Mouse (Mus musculus): ENCODE measurements around the gene Fau. TPM values are rescaled to one million over a fixed set of nuclear protein-coding genes. Genes with fewer than 3 reads are reported as not detected.

The Fau gene
- 3,884 and 3,991 TPM in 2 replicates for polyA plus RNA-seq (2012)

DNA sequence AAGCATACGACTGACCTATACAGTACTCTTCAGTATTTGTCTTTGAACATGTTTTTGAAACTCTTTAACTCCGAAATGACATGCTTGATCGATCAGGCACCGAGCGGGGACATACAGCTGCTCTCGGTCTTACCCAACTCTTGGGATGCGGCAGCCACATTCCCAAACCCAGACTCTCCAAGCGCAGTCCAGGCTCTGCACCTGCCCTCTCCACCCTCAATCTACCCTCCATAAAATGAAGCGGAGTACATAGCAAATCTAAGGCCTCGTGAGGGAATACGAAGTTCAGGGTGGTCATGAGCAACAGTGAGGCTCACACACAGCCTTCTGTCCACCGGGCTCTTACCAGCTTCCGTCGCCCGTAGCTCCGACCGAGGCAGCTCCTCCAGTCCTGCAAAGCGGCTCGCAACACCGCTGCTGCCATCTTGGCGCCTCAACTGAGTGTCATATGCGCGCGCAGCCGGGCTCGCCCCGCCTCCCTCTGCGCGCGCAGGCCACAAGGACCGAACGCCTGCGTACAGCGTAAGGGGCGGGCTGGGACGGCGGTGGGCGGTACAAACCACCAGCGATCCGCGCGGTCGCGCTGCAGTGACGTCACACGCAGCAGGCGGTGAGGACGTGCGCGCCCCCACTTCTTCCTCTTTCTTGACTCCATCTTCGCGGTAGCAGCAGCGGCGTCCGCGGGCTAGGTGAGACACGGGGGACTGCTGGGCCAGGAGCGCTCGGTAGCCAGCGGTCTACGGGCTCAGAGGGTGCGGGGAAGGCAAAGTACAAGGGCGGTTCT is at the start of gene Fau, which contains the start of gene Mrpl49:
Gene Fau (plus strand): TSS at position 532 of the 784 bp plus-strand sequence.
Gene Mrpl49 (minus strand): TSS at position 473 of the 784 bp plus-strand sequence.
- TF ChIP-seq GATA1 (IDR thresholded peaks at IDR 0.05; ENCODE audit: low read length) = no peak

DNA sequence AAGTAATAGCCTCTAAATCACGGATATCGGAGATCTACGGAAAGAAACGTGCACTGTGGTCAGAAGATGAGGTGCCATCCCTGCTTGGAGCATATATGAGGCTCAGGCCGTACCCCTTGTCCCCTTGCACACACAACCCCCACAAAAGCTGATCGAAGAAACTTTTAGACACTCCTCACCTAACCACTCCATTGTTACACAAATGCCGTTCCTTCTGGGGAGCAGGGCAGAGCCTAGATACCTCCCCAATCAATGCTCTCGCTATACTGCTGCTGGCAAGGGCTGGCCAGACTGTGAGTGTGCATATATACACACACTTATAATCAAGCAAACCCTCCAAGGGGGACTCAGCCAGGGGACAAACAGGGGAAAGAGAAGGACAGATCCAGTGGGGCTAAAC is 48.5 kb upstream of the Fau start:
- no peak for TF ChIP-seq GATA1 (IDR thresholded peaks at IDR 0.05; ENCODE audit: low read length)

GRCm38 (mm10) chr19:6013691-6014090 is 44.0 kb upstream of the Fau start:
- no peak for TF ChIP-seq GATA1 (IDR thresholded peaks at IDR 0.05; ENCODE audit: low read length)

- TF ChIP-seq GATA1 (IDR thresholded peaks at IDR 0.05; ENCODE audit: low read length) = no peak
Measured at GRCm38 (mm10) chr19:6014991-6015510, 42.6 kb upstream of the Fau start.

- no peak for TF ChIP-seq GATA1 (IDR thresholded peaks at IDR 0.05; ENCODE audit: low read length)
Measured at GRCm38 (mm10) chr19:6015511-6016315, 41.9 kb upstream of the Fau start, which contains the start of gene Capn1. Capn1 (minus strand) TSS chr19:6015897.

DNA sequence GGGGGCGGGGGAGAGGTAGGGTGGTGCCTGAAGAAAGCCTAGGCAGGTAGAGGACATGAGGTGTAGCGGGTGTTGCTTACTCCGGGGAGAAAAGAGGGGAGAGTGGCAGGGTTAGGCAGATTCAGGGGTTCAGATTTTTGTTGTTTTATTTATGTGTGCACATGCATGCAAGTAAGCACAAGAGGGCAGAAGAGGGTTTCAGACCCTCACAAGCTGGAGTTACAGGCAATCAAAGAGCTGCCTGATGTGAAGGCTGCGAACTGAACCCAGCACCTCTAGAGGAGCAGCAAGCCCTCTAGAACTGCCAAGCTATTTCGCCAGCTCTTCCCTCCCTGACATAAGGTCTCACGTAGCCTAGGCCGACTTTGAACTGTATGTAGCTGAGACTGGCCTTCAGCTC is 41.1 kb upstream of the Fau start:
- TF ChIP-seq GATA1 (IDR thresholded peaks at IDR 0.05; ENCODE audit: low read length) = no peak

DNA sequence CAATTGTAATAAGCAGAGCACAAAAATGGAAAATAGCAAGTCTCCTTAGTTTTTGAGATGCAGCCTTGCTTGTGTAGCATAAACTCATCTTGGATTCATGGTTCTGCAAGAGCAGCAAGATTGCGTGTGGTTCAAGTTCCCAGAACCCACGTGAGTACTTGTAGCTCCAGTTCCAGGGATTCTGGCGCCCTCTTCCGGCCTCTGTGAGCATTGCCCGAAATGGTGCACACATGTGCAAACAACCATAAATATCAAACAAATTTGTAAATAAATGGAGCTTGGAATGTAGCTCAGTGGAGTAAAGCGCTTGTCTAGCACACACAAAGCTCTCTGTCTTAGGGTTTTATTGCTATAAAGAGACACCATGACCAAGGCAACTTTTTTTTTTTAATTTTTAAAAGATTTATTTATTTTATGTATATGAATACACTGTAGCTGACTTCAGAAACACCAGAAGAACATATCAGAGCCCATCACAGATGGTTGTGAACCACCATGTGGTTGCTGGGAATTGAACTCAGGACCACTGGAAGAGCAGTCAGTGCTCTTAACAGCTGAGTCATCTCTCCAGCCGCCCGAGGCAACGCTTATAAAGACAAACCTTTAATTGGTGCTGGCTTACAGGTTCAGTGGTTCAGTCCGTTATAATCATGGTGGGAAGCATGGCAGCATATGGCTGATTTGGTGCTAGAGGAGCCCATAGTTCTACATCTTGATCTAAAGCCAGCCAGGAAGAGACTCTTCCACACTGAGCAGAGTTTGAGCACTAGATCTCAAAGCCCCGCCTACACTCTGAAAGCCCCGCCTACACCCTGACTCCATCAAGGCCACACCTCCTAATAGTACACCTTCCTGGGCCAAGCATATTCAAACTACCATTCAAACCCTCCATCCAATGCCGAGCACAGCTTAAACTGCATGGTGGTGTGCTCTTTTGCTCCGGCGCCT is 39.2 kb upstream of the Fau start:
- no peak for TF ChIP-seq GATA1 (IDR thresholded peaks at IDR 0.05; ENCODE audit: low read length)

DNA sequence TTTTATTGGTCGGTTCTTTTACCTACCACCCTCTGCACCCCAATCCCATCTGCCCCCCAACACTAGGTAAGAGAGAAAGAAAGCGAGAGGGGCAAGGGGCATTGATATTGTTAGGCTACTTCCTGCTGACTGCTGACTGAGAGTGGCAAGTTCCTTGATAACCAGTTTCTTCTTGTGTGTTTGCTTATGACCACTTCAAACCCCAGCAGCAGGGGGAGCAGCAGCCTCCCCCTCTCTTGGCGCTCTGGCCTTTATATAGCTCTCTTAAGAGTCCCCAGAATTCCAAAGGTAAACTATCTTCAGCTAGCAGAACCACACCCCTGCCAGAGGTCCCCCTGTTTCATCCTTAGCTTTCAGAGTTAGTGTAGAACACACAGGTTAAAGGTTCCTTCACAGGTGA is 37.4 kb upstream of the Fau start:
- TF ChIP-seq GATA1 (IDR thresholded peaks at IDR 0.05; ENCODE audit: low read length) = no peak

DNA sequence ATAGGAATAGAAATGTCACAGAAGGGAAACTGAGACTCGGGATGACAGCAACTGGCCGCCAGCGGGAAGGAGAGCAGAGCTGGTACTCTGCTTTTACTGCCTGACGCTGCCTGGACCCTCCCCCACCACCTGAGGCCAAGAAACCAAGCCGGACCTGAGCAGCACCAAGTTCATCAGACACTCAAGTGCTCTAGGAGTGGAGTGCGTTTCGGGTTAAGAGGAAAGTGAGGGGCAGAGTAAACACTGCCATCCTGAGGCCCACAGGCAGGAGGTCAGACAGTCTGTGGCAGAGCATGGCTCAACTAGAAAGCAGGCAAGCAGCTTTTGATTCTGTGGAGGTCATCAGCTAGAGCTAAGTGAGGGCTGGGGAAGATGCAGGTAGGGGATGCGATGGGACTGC is 34.6 kb upstream of the Fau start:
- no peak for TF ChIP-seq GATA1 (IDR thresholded peaks at IDR 0.05; ENCODE audit: low read length)

DNA sequence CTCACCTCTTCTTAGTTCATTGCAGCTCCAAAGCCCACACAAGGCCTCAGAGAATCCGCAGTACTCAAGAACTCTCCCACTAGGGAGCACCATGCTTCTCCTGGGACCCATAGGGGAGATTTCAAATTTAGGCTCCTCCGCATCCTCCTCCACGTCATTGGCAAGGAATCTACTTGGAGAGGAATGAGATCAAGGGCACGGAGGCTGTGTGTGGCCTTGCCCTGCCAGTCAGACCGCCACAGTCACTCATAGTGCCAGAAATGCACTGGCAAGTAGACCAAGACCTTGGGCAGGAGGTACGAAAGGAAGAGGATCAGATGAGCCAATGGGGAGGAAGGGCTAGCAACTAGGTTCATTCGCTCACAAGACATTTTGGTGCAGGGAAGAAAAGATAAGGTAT is 33.7 kb upstream of the Fau start:
- no peak for TF ChIP-seq GATA1 (IDR thresholded peaks at IDR 0.05; ENCODE audit: low read length)

- no peak for TF ChIP-seq GATA1 (IDR thresholded peaks at IDR 0.05; ENCODE audit: low read length)
Measured at GRCm38 (mm10) chr19:6028991-6029390, 28.7 kb upstream of the Fau start.

DNA sequence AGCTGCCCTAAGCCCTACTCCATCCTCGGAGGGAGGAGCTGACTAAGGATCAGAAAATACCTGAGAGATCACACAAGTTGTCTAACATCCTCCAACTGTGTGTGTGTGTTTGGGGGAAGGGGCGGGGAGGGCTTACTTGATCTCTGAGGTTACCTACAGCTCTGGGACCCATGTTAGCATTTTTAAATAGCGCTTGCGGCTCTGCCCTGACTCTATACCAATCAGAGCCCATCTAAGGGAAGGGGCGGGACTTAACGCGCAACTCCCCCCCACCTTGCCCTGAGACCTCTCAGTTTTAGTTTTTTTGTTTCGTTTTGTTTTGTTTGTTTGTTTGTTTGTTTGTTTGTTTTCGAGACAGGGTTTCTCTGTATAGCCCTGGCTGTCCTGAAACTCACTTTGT is 28.2 kb upstream of the Fau start:
- no peak for TF ChIP-seq GATA1 (IDR thresholded peaks at IDR 0.05; ENCODE audit: low read length)

- no peak for TF ChIP-seq GATA1 (IDR thresholded peaks at IDR 0.05; ENCODE audit: low read length)
Measured at GRCm38 (mm10) chr19:6030520-6031280, 26.9 kb upstream of the Fau start.

DNA sequence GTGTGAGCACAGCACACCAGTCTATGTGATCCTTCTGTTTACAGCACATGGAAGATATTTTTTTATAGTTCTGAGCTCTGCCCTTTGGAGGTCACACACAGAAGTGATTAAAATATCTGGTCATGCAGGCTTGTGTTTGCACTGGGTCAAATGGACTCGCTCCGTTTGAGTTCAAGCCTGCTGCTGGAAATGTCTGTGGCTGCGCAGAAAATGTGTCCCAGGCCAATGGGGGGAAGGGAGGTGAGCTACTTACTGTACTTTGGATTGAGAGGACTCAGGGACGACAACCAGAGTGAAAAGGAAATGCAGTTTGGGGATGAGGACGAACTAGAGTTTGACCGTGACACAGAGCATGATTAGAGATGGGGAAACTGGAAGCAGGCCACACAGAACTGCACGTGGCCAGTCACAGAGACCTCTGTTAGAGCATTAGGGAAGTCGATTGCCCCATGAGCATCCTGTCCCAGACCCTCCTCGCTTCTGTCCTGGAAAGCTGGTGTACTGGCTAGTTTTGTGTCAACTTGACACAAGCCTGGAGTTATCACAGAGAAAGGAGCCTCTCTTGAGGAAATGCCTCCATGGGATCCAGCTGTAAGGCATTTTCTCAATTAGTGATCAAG is 21.6 kb upstream of the Fau start:
- TF ChIP-seq GATA1 (IDR thresholded peaks at IDR 0.05; ENCODE audit: low read length) = no peak
